Mouse (Mus musculus): Measurements from ENCODE around the gene Rabggtb.

GRCm38 (mm10) chr3:153948176-153948575, 35.4 kb upstream of the Rabggtb start:
- TF ChIP-seq CTCF (IDR thresholded peaks at IDR 0.05; ENCODE audit: low read depth) (no peak), EP300 (IDR thresholded peaks at IDR 0.05; ENCODE audit: low read depth) (no peak)

All from heart, postnatal 0 days (tissue).